Comparison of ENCODE assay signal across 20 mouse cellular contexts in the genomic region with DNA sequence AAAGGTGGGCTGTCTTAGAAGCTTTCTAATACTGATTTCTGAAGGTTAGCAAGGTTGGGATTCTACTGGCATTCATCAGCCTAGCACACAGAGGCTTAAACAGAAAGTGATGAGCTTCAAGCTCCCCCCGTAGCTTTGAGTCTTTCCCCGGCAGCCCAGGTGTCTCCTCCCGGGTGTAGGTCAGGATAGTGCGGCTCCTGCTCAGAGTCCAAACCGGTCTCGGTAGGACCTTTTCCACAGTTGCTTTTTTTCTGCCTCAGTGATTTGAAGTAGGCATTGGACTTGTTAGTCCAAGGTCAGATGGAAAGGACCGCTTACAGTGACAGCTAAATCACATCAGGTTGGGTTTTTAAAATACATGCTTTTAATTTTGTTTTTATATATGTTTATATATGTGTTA. TPM values are rescaled to one million over a fixed set of nuclear protein-coding genes. Genes with fewer than 3 reads are reported as not detected.
A peak's percentile ranks its signal among the peaks of the same experiment; 100 is the strongest.
DNase-seq lines count a peak whose midpoint lies in the region; ATAC-seq lines count a peak whose summit lies in the region.
"Had no signal": no experiment of that assay in that cellular context is flagged by ENCODE, and none has a peak within 500 bp of the region (broad histone marks: within the 10 kb centered on the region; RNA-seq: fewer than 3 reads in every experiment).

No protein-coding gene starts in this region.

- H3K9ac ChIP-seq in hindbrain, embryonic 16.5 days (ENCODE audit: low read depth, low read length) = no peak overlapping the region
- 0 out of 2 replicates have a peak overlapping the region, but pooled peaks have one; percentile 30 for H3K9ac ChIP-seq in liver, embryonic 13.5 days
- H3K9ac ChIP-seq in liver, embryonic 12.5 days = no peak overlapping the region
- H3K9ac ChIP-seq in embryonic facial prominence, embryonic 13.5 days = 0 out of 2 replicates have a peak overlapping the region, but pooled peaks have one; percentile 40
- H3K9ac ChIP-seq: neural tube, embryonic 15.5 days had no signal

- DNase-seq in hindbrain, embryonic 10.5 days (ENCODE audit: low spot score) = no peak
- DNase-seq in liver, embryonic 13.5 days = no peak
- DNase-seq in kidney, postnatal 25 days = peak; percentile 39 to 80
- no peak for DNase-seq in urinary bladder, postnatal 25 days (ENCODE audit: low spot score)
- DNase-seq in thymus, postnatal 4 days = no peak
- DNase-seq: adrenal gland, adult 8-10 months; cerebellum, adult 9-11 months; gastrocnemius, postnatal 14 days; heart, adult 2 months; spleen, adult 18-20 months; thymus, postnatal 36 days had no signal

- H3K27me3 ChIP-seq in hindbrain, embryonic 10.5 days (ENCODE audit: insufficient read depth, poor library complexity, severe bottlenecking) = no peaks in the 10 kb centered on the region
- no peaks in the 10 kb centered on the region for H3K27me3 ChIP-seq in hindbrain, embryonic 16.5 days (replicated peaks; ENCODE audit: control insufficient read depth, insufficient read depth, low read length)
- H3K27me3 ChIP-seq in liver, embryonic 13.5 days = no peaks in the 10 kb centered on the region
- no peaks in the 10 kb centered on the region for H3K27me3 ChIP-seq in liver, embryonic 12.5 days (replicated peaks)
- H3K27me3 ChIP-seq in embryonic facial prominence, embryonic 13.5 days = no peaks in the 10 kb centered on the region
- H3K27me3 ChIP-seq: midbrain, embryonic 13.5 days; neural tube, embryonic 15.5 days; Patski had no signal

- WGBS in hindbrain, embryonic 10.5 days = 95% methylated on average over 7 of the region's 7 CpGs
- WGBS in hindbrain, embryonic 16.5 days = 87% methylated on average over 7 of the region's 7 CpGs
- WGBS in liver, embryonic 13.5 days (ENCODE audit: insufficient replicate concordance) = 90% methylated on average over 7 of the region's 7 CpGs
- 83% methylated on average over 7 of the region's 7 CpGs for WGBS in liver, embryonic 12.5 days (ENCODE audit: insufficient replicate concordance)
- WGBS in embryonic facial prominence, embryonic 13.5 days = 92% methylated on average over 7 of the region's 7 CpGs

- peaks cover 50% of the 10 kb centered on the region for H3K36me3 ChIP-seq in hindbrain, embryonic 10.5 days
- peaks cover 11% of the 10 kb centered on the region for H3K36me3 ChIP-seq in hindbrain, embryonic 16.5 days (ENCODE audit: control insufficient read depth, insufficient read depth, low read length)
- H3K36me3 ChIP-seq in liver, embryonic 13.5 days = peaks cover 45% of the 10 kb centered on the region
- peaks cover 50% of the 10 kb centered on the region for H3K36me3 ChIP-seq in liver, embryonic 12.5 days
- peaks cover 38% of the 10 kb centered on the region for H3K36me3 ChIP-seq in embryonic facial prominence, embryonic 13.5 days

- H3K9me3 ChIP-seq in hindbrain, embryonic 10.5 days = no peaks in the 10 kb centered on the region
- H3K9me3 ChIP-seq in hindbrain, embryonic 16.5 days (ENCODE audit: control insufficient read depth, low read length) = no peaks in the 10 kb centered on the region
- H3K9me3 ChIP-seq in liver, embryonic 13.5 days (replicated peaks) = no peaks in the 10 kb centered on the region
- no peaks in the 10 kb centered on the region for H3K9me3 ChIP-seq in liver, embryonic 12.5 days (replicated peaks)
- H3K9me3 ChIP-seq in embryonic facial prominence, embryonic 13.5 days = no peaks in the 10 kb centered on the region
- H3K9me3 ChIP-seq: midbrain, embryonic 13.5 days; neural tube, embryonic 15.5 days had no signal

- H3K27ac ChIP-seq in hindbrain, embryonic 10.5 days = no peak overlapping the region
- no peak overlapping the region for H3K27ac ChIP-seq in hindbrain, embryonic 16.5 days (ENCODE audit: low read depth, low read length)
- H3K27ac ChIP-seq in liver, embryonic 13.5 days = no peak overlapping the region
- no peak overlapping the region for H3K27ac ChIP-seq in liver, embryonic 12.5 days
- H3K27ac ChIP-seq in embryonic facial prominence, embryonic 13.5 days = no peak overlapping the region
- H3K27ac ChIP-seq: heart, adult 2 months; midbrain, embryonic 13.5 days; neural tube, embryonic 15.5 days had no signal

- H3K4me1 ChIP-seq in hindbrain, embryonic 10.5 days (replicated peaks) = peaks cover 22% of the 10 kb centered on the region
- peaks cover 5% of the 10 kb centered on the region for H3K4me1 ChIP-seq in hindbrain, embryonic 16.5 days (ENCODE audit: control insufficient read depth, insufficient read depth, low read depth, low read length)
- peaks cover 40% of the 10 kb centered on the region for H3K4me1 ChIP-seq in liver, embryonic 13.5 days (replicated peaks)
- peaks cover 40% of the 10 kb centered on the region for H3K4me1 ChIP-seq in liver, embryonic 12.5 days
- peaks cover 17% of the 10 kb centered on the region for H3K4me1 ChIP-seq in embryonic facial prominence, embryonic 13.5 days

- 0 out of 2 replicates have a peak overlapping the region, but pooled peaks have one; percentile 31 for H3K4me3 ChIP-seq in hindbrain, embryonic 10.5 days
- H3K4me3 ChIP-seq in hindbrain, embryonic 16.5 days (ENCODE audit: low read length) = no peak overlapping the region
- H3K4me3 ChIP-seq in liver, embryonic 13.5 days (replicated peaks) = no peak overlapping the region
- no peak overlapping the region for H3K4me3 ChIP-seq in liver, embryonic 12.5 days
- no peak overlapping the region for H3K4me3 ChIP-seq in embryonic facial prominence, embryonic 13.5 days
- H3K4me3 ChIP-seq: heart, adult 2 months; midbrain, embryonic 13.5 days; neural tube, embryonic 15.5 days had no signal

- no peak for ATAC-seq in hindbrain, embryonic 16.5 days
- ATAC-seq in liver, embryonic 13.5 days (ENCODE audit: low read depth) = no peak
- no peak for ATAC-seq in liver, embryonic 12.5 days
- no peak for ATAC-seq in embryonic facial prominence, embryonic 13.5 days (ENCODE audit: insufficient number of reproducible peaks, insufficient read depth, low FRiP score, low TSS enrichment, low read depth)
- ATAC-seq: inflammation-experienced regulatory T-cells, adult 6 months; lung, postnatal 0 days; midbrain, embryonic 13.5 days; Patski had no signal

- H3K4me2 ChIP-seq in hindbrain, embryonic 16.5 days (ENCODE audit: low read length) = no peak overlapping the region
- H3K4me2 ChIP-seq in liver, embryonic 13.5 days = peak overlapping the region; percentile 85
- H3K4me2 ChIP-seq in liver, embryonic 12.5 days = no peak overlapping the region; the same call in 1 of the 2 replicates
- no peak overlapping the region for H3K4me2 ChIP-seq in embryonic facial prominence, embryonic 13.5 days
- H3K4me2 ChIP-seq: midbrain, embryonic 13.5 days; neural tube, embryonic 15.5 days had no signal

RNA-seq across cellular contexts. Expression of gene Anp32e, which starts 3.5 kb away (rescaled TPM):
- 266 and 352 TPM in 2 replicates for polyA plus RNA-seq in hindbrain, embryonic 10.5 days (2016; fragmentation: Nextera tagmentation; extraction: Ambion mirVana)
- 110 and 118 TPM in 2 replicates for polyA plus RNA-seq in hindbrain, embryonic 16.5 days (2015; fragmentation: Nextera tagmentation; extraction: Ambion mirVana)
- polyA plus RNA-seq in liver, embryonic 13.5 days (2015; fragmentation: Nextera tagmentation; extraction: Ambion mirVana) = 163 and 218 TPM in 2 replicates
- polyA plus RNA-seq in liver, embryonic 12.5 days (2016; fragmentation: Nextera tagmentation; extraction: Ambion mirVana) = 185 and 198 TPM in 2 replicates
- 241 and 251 TPM in 2 replicates for polyA plus RNA-seq in embryonic facial prominence, embryonic 13.5 days (2015; fragmentation: Nextera tagmentation; extraction: Ambion mirVana)

RNA-seq across cellular contexts. Expression of gene Car14, which starts 28.1 kb away (rescaled TPM):
- 50.1 and 69.4 TPM in 2 replicates for polyA plus RNA-seq in hindbrain, embryonic 10.5 days (2016; fragmentation: Nextera tagmentation; extraction: Ambion mirVana)
- polyA plus RNA-seq in hindbrain, embryonic 16.5 days (2015; fragmentation: Nextera tagmentation; extraction: Ambion mirVana) = 16.1 and 16.9 TPM in 2 replicates
- 10.3 and 10.8 TPM in 2 replicates for polyA plus RNA-seq in liver, embryonic 13.5 days (2015; fragmentation: Nextera tagmentation; extraction: Ambion mirVana)
- polyA plus RNA-seq in liver, embryonic 12.5 days (2016; fragmentation: Nextera tagmentation; extraction: Ambion mirVana) = 10.3 and 10.6 TPM in 2 replicates
- 14.5 and 16.6 TPM in 2 replicates for polyA plus RNA-seq in embryonic facial prominence, embryonic 13.5 days (2015; fragmentation: Nextera tagmentation; extraction: Ambion mirVana)
- polyA plus RNA-seq: C2C12; inflammation-experienced regulatory T-cells, adult 6 months had no signal

RNA-seq across cellular contexts. Expression of gene Aph1a, which starts 38.8 kb away (rescaled TPM):
- 33.9 and 35.8 TPM in 2 replicates for polyA plus RNA-seq in hindbrain, embryonic 10.5 days (2016; fragmentation: Nextera tagmentation; extraction: Ambion mirVana)
- polyA plus RNA-seq in hindbrain, embryonic 16.5 days (2015; fragmentation: Nextera tagmentation; extraction: Ambion mirVana) = 30.1 and 31.8 TPM in 2 replicates
- 17.1 and 18.5 TPM in 2 replicates for polyA plus RNA-seq in liver, embryonic 13.5 days (2015; fragmentation: Nextera tagmentation; extraction: Ambion mirVana)
- polyA plus RNA-seq in liver, embryonic 12.5 days (2016; fragmentation: Nextera tagmentation; extraction: Ambion mirVana) = 16.5 and 19.0 TPM in 2 replicates
- polyA plus RNA-seq in embryonic facial prominence, embryonic 13.5 days (2015; fragmentation: Nextera tagmentation; extraction: Ambion mirVana) = 29.6 and 32.3 TPM in 2 replicates

RNA-seq across cellular contexts. Expression of gene BC028528, which starts 40.8 kb away (rescaled TPM):
- polyA plus RNA-seq in hindbrain, embryonic 10.5 days (2016; fragmentation: Nextera tagmentation; extraction: Ambion mirVana) = 12.3 and 12.7 TPM in 2 replicates
- 17.2 and 21.4 TPM in 2 replicates for polyA plus RNA-seq in hindbrain, embryonic 16.5 days (2015; fragmentation: Nextera tagmentation; extraction: Ambion mirVana)
- polyA plus RNA-seq in liver, embryonic 13.5 days (2015; fragmentation: Nextera tagmentation; extraction: Ambion mirVana) = 6.6 and 8.6 TPM in 2 replicates
- 6.7 and 8.2 TPM in 2 replicates for polyA plus RNA-seq in liver, embryonic 12.5 days (2016; fragmentation: Nextera tagmentation; extraction: Ambion mirVana)
- 17.9 and 18.6 TPM in 2 replicates for polyA plus RNA-seq in embryonic facial prominence, embryonic 13.5 days (2015; fragmentation: Nextera tagmentation; extraction: Ambion mirVana)

RNA-seq across cellular contexts. Expression of gene Ciart, which starts 50.5 kb away (rescaled TPM):
- polyA plus RNA-seq in hindbrain, embryonic 10.5 days (2016; fragmentation: Nextera tagmentation; extraction: Ambion mirVana) = 9.5 and 13.6 TPM in 2 replicates
- polyA plus RNA-seq in hindbrain, embryonic 16.5 days (2015; fragmentation: Nextera tagmentation; extraction: Ambion mirVana) = 5.1 and 6.1 TPM in 2 replicates
- 0.88 and 1.4 TPM in 2 replicates for polyA plus RNA-seq in liver, embryonic 13.5 days (2015; fragmentation: Nextera tagmentation; extraction: Ambion mirVana)
- 2.4 and 2.8 TPM in 2 replicates for polyA plus RNA-seq in liver, embryonic 12.5 days (2016; fragmentation: Nextera tagmentation; extraction: Ambion mirVana)
- 7.0 and 7.8 TPM in 2 replicates for polyA plus RNA-seq in embryonic facial prominence, embryonic 13.5 days (2015; fragmentation: Nextera tagmentation; extraction: Ambion mirVana)

Comparison
In these comparisons a context has a peak if more than half of its experiments do, and no peak if none do; other contexts are left out.
1. H3K9ac ChIP-seq: peak in liver, embryonic 13.5 days (single experiment) and embryonic facial prominence, embryonic 13.5 days (single experiment); none in hindbrain, embryonic 16.5 days (single experiment) and liver, embryonic 12.5 days (single experiment).
2. DNase-seq: peak in kidney, postnatal 25 days (2 of 2); none in hindbrain, embryonic 10.5 days (single experiment), liver, embryonic 13.5 days (single experiment), urinary bladder, postnatal 25 days (single experiment) and thymus, postnatal 4 days (single experiment).